Mouse (Mus musculus): ENCODE results near the gene Slc8a1. TPM values are rescaled to one million over a fixed set of nuclear protein-coding genes. Genes with fewer than 3 reads are reported as not detected.

Slc8a1 gene
- total and polyA plus RNA-seq, 3 experiments = not detected

DNA sequence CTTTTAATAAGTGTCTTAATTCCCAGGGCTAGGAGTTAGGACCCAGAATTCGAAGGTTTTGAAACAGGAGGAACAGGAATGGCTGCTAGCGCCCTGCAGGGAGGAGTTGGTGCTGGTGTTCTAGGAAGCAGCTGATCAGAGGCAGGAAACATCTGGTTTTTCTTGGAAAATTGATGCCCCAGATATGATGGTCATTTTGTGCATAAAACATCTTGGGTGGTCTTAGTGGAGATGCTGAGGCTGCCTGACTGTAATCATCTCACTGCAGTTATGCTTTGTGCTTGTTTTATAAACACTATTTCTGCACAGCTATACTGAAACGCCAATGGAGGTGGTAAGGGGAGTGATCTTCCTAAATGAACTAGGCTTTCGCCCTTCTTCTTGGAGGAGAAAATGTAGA lies 345.1 kb downstream of the Slc8a1 start:
- no peak overlapping the region for H3K4me3 ChIP-seq (replicated peaks in 1 of 3; ENCODE audit: low read depth in 2 of 3, low read length in 2 of 3, poor library complexity in 1 of 3)
- TF ChIP-seq NELFE (IDR thresholded peaks at IDR 0.05; ENCODE audit: low read depth, low read length) = no peak
- TF ChIP-seq CHD1 (IDR thresholded peaks at IDR 0.05; ENCODE audit: low read depth, low read length) = no peak
- no peak for TF ChIP-seq ETS1 (conservative IDR thresholded peaks at IDR 0.05; ENCODE audit: low read depth, low read length)
- TF ChIP-seq UBTF (IDR thresholded peaks at IDR 0.05; ENCODE audit: low read depth, low read length) = no peak
- no peak for TF ChIP-seq KAT2A (IDR thresholded peaks at IDR 0.05; ENCODE audit: insufficient replicate concordance, low read length)
- no peak for TF ChIP-seq USF1 (IDR thresholded peaks at IDR 0.05; ENCODE audit: low read depth, low read length)
- TF ChIP-seq MXI1 (IDR thresholded peaks at IDR 0.05; ENCODE audit: low read depth, low read length) = no peak
- no peak for TF ChIP-seq JUND (conservative IDR thresholded peaks at IDR 0.05; ENCODE audit: low read depth, low read length)
- no peak for TF ChIP-seq NRF1 (IDR thresholded peaks at IDR 0.05; ENCODE audit: low read depth, low read length)
- dilution Hi-C loops (cut with MboI; ENCODE audit: extremely low pct_ligation_motif_present, extremely low pct_unique_long_range_greater_than_20kb, low sequenced_read_pairs) = no loop called here
- no peak for DNase-seq (ENCODE audit: extremely low read depth)
- in situ Hi-C loops (cut with MboI; ENCODE audit: low pct_ligation_motif_present, low pct_unique_long_range_greater_than_20kb, low sequenced_read_pairs) = no loop called here
- no peak overlapping the region for H3K9ac ChIP-seq (ENCODE audit: insufficient read depth, low read depth)
- H3K79me2 ChIP-seq (replicated peaks; ENCODE audit: control insufficient read depth, extremely low read depth, insufficient read depth, poor library complexity, severe bottlenecking) = no peaks in the 10 kb centered on the region
- no peaks in the 10 kb centered on the region for H3K27me3 ChIP-seq (replicated peaks)
- peaks cover 53% of the 10 kb centered on the region for H3K9me3 ChIP-seq (replicated peaks; ENCODE audit: low read length)
- H3K36me3 ChIP-seq (replicated peaks in 1 of 2; ENCODE audit: control insufficient read depth in 1 of 2, insufficient read depth in 1 of 2, low read length in 1 of 2) = no peaks in the 10 kb centered on the region
- no peak overlapping the region for H3K4me2 ChIP-seq (ENCODE audit: insufficient read depth, low read depth, poor library complexity, severe bottlenecking)
- no peaks in the 10 kb centered on the region for H3K4me1 ChIP-seq (ENCODE audit: control insufficient read depth in 1 of 2, insufficient read depth in 2 of 2)
- no peak overlapping the region for H3K27ac ChIP-seq (ENCODE audit: insufficient read depth, low read depth)

DNA sequence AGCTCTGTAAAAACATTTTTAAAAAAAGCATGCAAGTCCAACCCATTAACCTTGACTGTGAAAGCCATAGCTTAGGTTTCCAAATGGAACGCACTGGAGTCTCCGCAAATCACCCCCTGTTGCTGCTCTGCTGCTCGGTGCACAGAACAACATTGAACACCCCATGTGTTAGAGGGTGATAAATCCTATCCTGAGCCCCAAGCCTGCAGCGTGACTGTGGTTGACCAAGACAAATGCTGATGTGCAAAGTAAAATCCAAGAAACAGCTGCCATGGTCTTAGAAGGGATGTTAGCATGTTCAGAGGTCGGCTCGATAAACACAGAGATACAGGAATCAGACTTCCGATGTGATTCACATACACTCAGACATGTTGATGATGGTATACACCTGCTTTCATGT lies 346.7 kb downstream of the Slc8a1 start:
- dilution Hi-C loops (cut with MboI; ENCODE audit: extremely low pct_ligation_motif_present, extremely low pct_unique_long_range_greater_than_20kb, low sequenced_read_pairs) = no loop called here
- no peaks in the 10 kb centered on the region for H3K79me2 ChIP-seq (replicated peaks; ENCODE audit: control insufficient read depth, extremely low read depth, insufficient read depth, poor library complexity, severe bottlenecking)
- peaks cover 60% of the 10 kb centered on the region for H3K9me3 ChIP-seq (replicated peaks; ENCODE audit: low read length)
- H3K4me3 ChIP-seq (replicated peaks in 1 of 3; ENCODE audit: low read depth in 2 of 3, low read length in 2 of 3, poor library complexity in 1 of 3) = no peak overlapping the region
- H3K27me3 ChIP-seq (replicated peaks) = no peaks in the 10 kb centered on the region
- no peak overlapping the region for H3K9ac ChIP-seq (ENCODE audit: insufficient read depth, low read depth)
- no peaks in the 10 kb centered on the region for H3K4me1 ChIP-seq (ENCODE audit: control insufficient read depth in 1 of 2, insufficient read depth in 2 of 2)
- no peaks in the 10 kb centered on the region for H3K36me3 ChIP-seq (replicated peaks in 1 of 2; ENCODE audit: control insufficient read depth in 1 of 2, insufficient read depth in 1 of 2, low read length in 1 of 2)
- no peak for DNase-seq (ENCODE audit: extremely low read depth)
- H3K4me2 ChIP-seq (ENCODE audit: insufficient read depth, low read depth, poor library complexity, severe bottlenecking) = no peak overlapping the region
- TF ChIP-seq SIN3A (IDR thresholded peaks at IDR 0.05; ENCODE audit: low read length) = no peak
- no peak for TF ChIP-seq KAT2A (IDR thresholded peaks at IDR 0.05; ENCODE audit: insufficient replicate concordance, low read length)
- no peak for TF ChIP-seq RCOR1 (conservative IDR thresholded peaks at IDR 0.05; ENCODE audit: low read depth, low read length)
- TF ChIP-seq GABPA (IDR thresholded peaks at IDR 0.05; ENCODE audit: insufficient replicate concordance, low read depth, low read length) = no peak
- TF ChIP-seq POLR2AphosphoS2 (IDR thresholded peaks at IDR 0.05; ENCODE audit: low read depth, low read length) = no peak
- TF ChIP-seq ELF1 (IDR thresholded peaks at IDR 0.05; ENCODE audit: low read depth, low read length) = no peak
- TF ChIP-seq MAX (IDR thresholded peaks at IDR 0.05; ENCODE audit: low read length) = no peak
- no peak for TF ChIP-seq TCF12 (IDR thresholded peaks at IDR 0.05; ENCODE audit: low read depth, low read length)
- no peak for TF ChIP-seq ZNF384 (IDR thresholded peaks at IDR 0.05; ENCODE audit: low read depth, low read length)
- TF ChIP-seq MYC (IDR thresholded peaks at IDR 0.05; ENCODE audit: low read depth, low read length) = no peak
- TF ChIP-seq MEF2A (IDR thresholded peaks at IDR 0.05; ENCODE audit: borderline replicate concordance, low read depth, low read length) = no peak
- TF ChIP-seq E2F4 (IDR thresholded peaks at IDR 0.05; ENCODE audit: insufficient replicate concordance, low read depth, low read length) = no peak
- TF ChIP-seq HCFC1 (IDR thresholded peaks at IDR 0.05; ENCODE audit: low read depth, low read length) = no peak
- TF ChIP-seq NRF1 (IDR thresholded peaks at IDR 0.05; ENCODE audit: low read depth, low read length) = no peak
- TF ChIP-seq UBTF (IDR thresholded peaks at IDR 0.05; ENCODE audit: low read depth, low read length) = no peak
- in situ Hi-C loops (cut with MboI; ENCODE audit: low pct_ligation_motif_present, low pct_unique_long_range_greater_than_20kb, low sequenced_read_pairs) = no loop called here
- no peak overlapping the region for H3K27ac ChIP-seq (ENCODE audit: insufficient read depth, low read depth)
